Mouse (Mus musculus) embryo, embryonic 11 days (tissue): ENCODE data around the gene Gm17509.

Source experiments
- DNase-seq: peaks from one replicate; pipeline ENCODE4 v3.0.0-alpha.2; 2015

Gm17509 gene

GRCm38 (mm10) chr13:117220501-117221321, at the start of gene Gm17509:
TSS of gene Gm17509 (minus strand) at chr13:117221075.
- DNase-seq = peak; percentile 86

- DNase-seq = no peak
These were observed 47.1 kb upstream of the Gm17509 start for GRCm38 (mm10) chr13:117267963-117268362.

- DNase-seq = no peak
These were observed 45.3 kb upstream of the Gm17509 start for GRCm38 (mm10) chr13:117266156-117266555.

- no peak for DNase-seq
These were observed 39.8 kb upstream of the Gm17509 start for GRCm38 (mm10) chr13:117260704-117261103.

GRCm38 (mm10) chr13:117242621-117243020, 21.7 kb upstream of the Gm17509 start:
- DNase-seq = no peak

- DNase-seq = no peak
These were observed 21.2 kb upstream of the Gm17509 start for GRCm38 (mm10) chr13:117242063-117242462.

- DNase-seq = no peak
These were observed 16.2 kb upstream of the Gm17509 start for GRCm38 (mm10) chr13:117237111-117237510.

- peak; percentile 74 for DNase-seq
These were observed 14.8 kb upstream of the Gm17509 start for GRCm38 (mm10) chr13:117235530-117236212.

- no peak for DNase-seq
These were observed 13.6 kb upstream of the Gm17509 start for GRCm38 (mm10) chr13:117234486-117234885.

- no peak for DNase-seq
These were observed 12.9 kb upstream of the Gm17509 start for GRCm38 (mm10) chr13:117233808-117234207.

- DNase-seq = no peak
These were observed 9.7 kb upstream of the Gm17509 start for GRCm38 (mm10) chr13:117230371-117231110.

GRCm38 (mm10) chr13:117225561-117225960, 4.7 kb upstream of the Gm17509 start:
- DNase-seq = no peak

- no peak for DNase-seq
These were observed 4.0 kb upstream of the Gm17509 start for GRCm38 (mm10) chr13:117224901-117225300.

- DNase-seq = no peak
These were observed 2.2 kb upstream of the Gm17509 start for GRCm38 (mm10) chr13:117223125-117223524.

GRCm38 (mm10) chr13:117219871-117220500, 889 bp downstream of the Gm17509 start:
- DNase-seq = peak; percentile 56

GRCm38 (mm10) chr13:117218092-117218491, 2.8 kb downstream of the Gm17509 start:
- DNase-seq = no peak

GRCm38 (mm10) chr13:117217621-117218020, 3.3 kb downstream of the Gm17509 start:
- no peak for DNase-seq

GRCm38 (mm10) chr13:117216752-117217363, 4.0 kb downstream of the Gm17509 start:
- DNase-seq = no peak

- DNase-seq = peak; percentile 49
These were observed 4.7 kb downstream of the Gm17509 start for GRCm38 (mm10) chr13:117216126-117216525.

GRCm38 (mm10) chr13:117215481-117215880, 5.4 kb downstream of the Gm17509 start:
- DNase-seq = peak; percentile 34

- peak; percentile 38 for DNase-seq
These were observed 9.4 kb downstream of the Gm17509 start for GRCm38 (mm10) chr13:117211386-117211875.

GRCm38 (mm10) chr13:117208236-117208635, 12.6 kb downstream of the Gm17509 start, which contains the start of gene Emb:
TSS of gene Emb (plus strand) at chr13:117208536.
- no peak for DNase-seq
